Mouse (Mus musculus): ENCODE results near the gene Gars. TPM values are rescaled to one million over a fixed set of nuclear protein-coding genes. Genes with fewer than 3 reads are reported as not detected.

Gars gene
- polyA plus RNA-seq, 1 experiment from 2014 or later: 158 TPM

DNA sequence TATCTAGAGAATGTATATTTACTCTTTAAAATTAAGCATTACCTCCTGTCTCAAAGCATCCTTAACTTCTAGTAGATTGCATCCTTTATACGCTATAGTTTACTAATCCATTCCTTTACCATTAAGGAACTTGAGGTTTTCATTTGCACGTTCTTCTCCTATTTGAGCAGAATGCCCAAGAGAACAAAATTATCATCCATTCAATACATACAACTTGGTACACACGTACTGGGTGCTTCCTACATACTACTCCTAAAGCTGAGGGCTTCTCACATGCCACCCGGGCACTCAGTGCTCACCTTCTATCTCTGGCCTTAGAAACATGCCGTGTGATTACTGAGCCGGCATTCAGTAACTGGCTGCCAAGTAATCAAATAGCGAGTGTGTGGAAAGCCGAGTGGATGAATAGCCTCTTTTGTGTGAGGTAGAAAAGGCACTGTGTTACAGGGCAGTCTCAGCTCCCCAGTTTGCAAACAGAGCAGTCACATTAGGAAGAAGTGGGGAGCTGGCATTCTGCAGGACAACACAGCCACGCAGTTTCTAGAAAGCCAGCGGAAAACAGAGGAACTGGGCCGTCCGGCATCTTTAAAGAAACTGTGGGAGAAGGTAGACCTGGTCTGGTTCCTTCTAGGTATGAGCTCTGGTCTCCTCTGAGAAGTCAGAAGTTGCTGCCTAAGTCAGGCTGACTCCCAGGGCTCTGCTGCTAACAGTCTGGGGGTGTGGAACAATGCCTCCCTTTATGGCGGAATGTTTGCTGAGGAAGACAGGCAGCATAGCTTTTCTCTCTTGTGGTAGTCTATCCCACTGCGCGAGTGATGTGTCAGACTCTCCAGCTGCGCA, 28.2 kb upstream of the Gars start:
- Histone ChIP-seq H3K4me2 (peak overlapping the region; percentile 63), H3K4me3 (peak overlapping the region; percentile 32), H3K9me3 (no peaks in the 10 kb centered on the region), H3K4me1 (peaks cover 10% of the 10 kb centered on the region), H3K27ac (replicated peaks) (peak overlapping the region; percentile 68), H3K36me3 (no peaks in the 10 kb centered on the region), H3K9ac (peak overlapping the region; percentile 59), H3K27me3 (replicated peaks) (no peaks in the 10 kb centered on the region)
- 22% methylated on average over 16 of the region's 16 CpGs for WGBS
- no peak for ATAC-seq (ENCODE audit: extremely low read depth, insufficient number of reproducible peaks, low FRiP score, low TSS enrichment)

DNA sequence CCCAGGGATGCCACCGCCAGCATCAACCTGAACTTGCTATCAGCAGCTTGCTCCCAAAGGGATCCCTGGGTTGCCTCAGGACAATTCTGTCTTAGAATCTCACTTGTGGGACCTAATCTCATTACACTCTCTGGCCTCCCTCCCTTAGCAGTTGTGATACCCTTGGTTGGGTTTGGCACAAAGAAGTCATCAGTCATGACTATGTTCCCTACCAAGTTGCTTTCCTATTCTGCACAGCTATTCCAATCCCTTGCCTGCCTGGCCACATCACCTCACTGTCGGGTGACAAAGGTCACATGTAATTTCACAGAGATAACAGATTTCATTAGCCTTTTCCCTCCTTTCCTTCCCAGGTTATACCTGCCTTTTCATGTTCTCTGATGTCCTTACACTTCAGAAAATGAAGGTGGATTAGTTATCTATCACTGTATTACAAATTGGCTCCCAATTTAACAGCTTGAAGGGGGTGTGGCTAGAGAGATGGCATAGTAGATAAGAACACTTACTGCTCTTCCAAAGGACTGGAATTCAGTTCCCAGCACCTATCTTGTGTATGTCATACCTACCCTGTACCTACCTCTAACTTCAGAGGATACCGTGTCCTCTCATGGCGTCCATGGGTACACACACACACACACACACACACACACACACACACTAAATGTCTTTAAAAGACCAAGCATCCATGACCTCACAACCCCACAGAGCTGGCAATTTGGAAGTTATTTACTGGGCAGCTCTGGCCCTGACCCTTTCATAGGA, 27.3 kb upstream of the Gars start:
- Histone ChIP-seq H3K27ac (replicated peaks) (no peak overlapping the region), H3K9ac (no peak overlapping the region), H3K27me3 (replicated peaks) (no peaks in the 10 kb centered on the region), H3K9me3 (no peaks in the 10 kb centered on the region), H3K4me3 (no peak overlapping the region), H3K4me1 (peaks cover 10% of the 10 kb centered on the region), H3K36me3 (no peaks in the 10 kb centered on the region), H3K4me2 (peak overlapping the region; percentile 63)
- 59% methylated on average over 4 of the region's 4 CpGs for WGBS
- ATAC-seq (ENCODE audit: extremely low read depth, insufficient number of reproducible peaks, low FRiP score, low TSS enrichment): no peak

DNA sequence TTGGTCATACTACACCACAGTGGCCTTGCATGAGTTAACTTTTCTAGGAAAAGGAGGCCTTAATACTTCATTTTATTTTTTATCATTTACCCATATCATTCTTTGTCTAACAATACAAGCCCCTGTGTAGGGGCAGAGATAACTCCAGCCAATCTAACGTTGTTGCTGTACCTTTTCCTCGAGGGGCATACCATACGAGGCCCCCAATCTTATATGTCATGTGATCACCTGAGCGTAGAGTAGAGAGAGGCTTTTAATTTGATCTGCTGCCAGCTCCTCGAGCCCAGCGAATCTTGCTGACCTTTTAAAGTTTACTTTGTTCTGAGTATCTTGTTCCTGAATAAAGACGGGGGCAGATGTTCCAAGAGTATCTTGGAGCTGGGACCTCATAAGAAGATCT, 25.3 kb upstream of the Gars start:
- no peak overlapping the region for H3K4me3 ChIP-seq
- no peak overlapping the region for H3K4me2 ChIP-seq
- no peaks in the 10 kb centered on the region for H3K9me3 ChIP-seq
- WGBS: 66% methylated on average over 7 of the region's 7 CpGs
- ATAC-seq (ENCODE audit: extremely low read depth, insufficient number of reproducible peaks, low FRiP score, low TSS enrichment): no peak
- no peaks in the 10 kb centered on the region for H3K36me3 ChIP-seq
- H3K27me3 ChIP-seq (replicated peaks): no peaks in the 10 kb centered on the region
- no peak overlapping the region for H3K9ac ChIP-seq
- H3K4me1 ChIP-seq: peaks cover 23% of the 10 kb centered on the region
- H3K27ac ChIP-seq (replicated peaks): no peak overlapping the region

DNA sequence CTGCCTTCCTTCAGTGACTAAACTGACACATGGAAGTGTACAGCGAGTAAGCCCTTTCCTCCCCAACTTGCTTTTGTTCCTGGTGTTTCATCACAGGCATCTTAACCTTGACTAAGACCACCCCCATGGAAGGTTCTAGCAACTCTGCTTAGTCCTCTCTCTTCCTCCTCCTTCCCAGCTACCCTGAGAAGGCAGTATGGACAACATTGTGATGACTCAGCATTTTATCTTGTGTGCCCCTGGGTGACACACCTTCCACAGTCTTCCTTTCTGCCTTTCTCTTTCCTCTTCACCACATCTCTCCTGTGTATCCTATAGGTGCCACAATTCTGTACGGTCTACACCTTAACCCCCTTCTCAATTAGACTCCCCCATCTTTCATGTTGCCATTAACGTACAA, 23.6 kb upstream of the Gars start:
- Histone ChIP-seq H3K27me3 (replicated peaks) (peaks cover 8% of the 10 kb centered on the region; the same call in 1 of the 2 replicates), H3K9me3 (no peaks in the 10 kb centered on the region), H3K4me1 (peaks cover 23% of the 10 kb centered on the region), H3K27ac (replicated peaks) (no peak overlapping the region), H3K4me2 (no peak overlapping the region), H3K9ac (no peak overlapping the region), H3K4me3 (no peak overlapping the region), H3K36me3 (no peaks in the 10 kb centered on the region)
- WGBS: 85% methylated on average over 3 of the region's 3 CpGs
- ATAC-seq (ENCODE audit: extremely low read depth, insufficient number of reproducible peaks, low FRiP score, low TSS enrichment): no peak

DNA sequence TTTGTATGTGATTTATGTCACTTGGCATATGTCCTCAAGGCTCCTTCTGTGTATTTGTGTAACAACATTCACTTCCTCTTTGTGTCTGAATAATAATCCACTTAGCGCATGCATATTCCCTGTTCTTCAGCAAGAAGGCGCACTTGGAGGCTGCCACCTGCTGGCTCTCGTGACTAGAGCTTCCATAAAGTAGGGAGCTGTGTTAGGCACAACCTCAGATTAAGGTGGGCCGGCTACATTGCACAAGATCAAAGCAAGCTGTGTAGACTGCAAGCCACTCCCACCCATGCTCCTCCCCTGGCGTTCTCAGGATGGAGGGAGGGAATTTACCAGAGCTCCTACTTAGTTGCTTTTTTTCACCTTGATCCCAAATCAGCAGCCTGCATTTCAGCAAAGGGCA, 21.6 kb upstream of the Gars start:
- no peaks in the 10 kb centered on the region for H3K9me3 ChIP-seq
- H3K27ac ChIP-seq (replicated peaks): no peak overlapping the region
- peaks cover 13% of the 10 kb centered on the region for H3K4me1 ChIP-seq
- peaks cover 8% of the 10 kb centered on the region; the same call in 1 of the 2 replicates for H3K27me3 ChIP-seq (replicated peaks)
- 13% methylated on average over 5 of the region's 5 CpGs for WGBS
- H3K36me3 ChIP-seq: no peaks in the 10 kb centered on the region
- ATAC-seq (ENCODE audit: extremely low read depth, insufficient number of reproducible peaks, low FRiP score, low TSS enrichment): no peak
- H3K9ac ChIP-seq: peak overlapping the region; percentile 19; the same call in 1 of the 2 replicates
- H3K4me3 ChIP-seq: no peak overlapping the region
- H3K4me2 ChIP-seq: peak overlapping the region; percentile 55; the same call in 1 of the 2 replicates

DNA sequence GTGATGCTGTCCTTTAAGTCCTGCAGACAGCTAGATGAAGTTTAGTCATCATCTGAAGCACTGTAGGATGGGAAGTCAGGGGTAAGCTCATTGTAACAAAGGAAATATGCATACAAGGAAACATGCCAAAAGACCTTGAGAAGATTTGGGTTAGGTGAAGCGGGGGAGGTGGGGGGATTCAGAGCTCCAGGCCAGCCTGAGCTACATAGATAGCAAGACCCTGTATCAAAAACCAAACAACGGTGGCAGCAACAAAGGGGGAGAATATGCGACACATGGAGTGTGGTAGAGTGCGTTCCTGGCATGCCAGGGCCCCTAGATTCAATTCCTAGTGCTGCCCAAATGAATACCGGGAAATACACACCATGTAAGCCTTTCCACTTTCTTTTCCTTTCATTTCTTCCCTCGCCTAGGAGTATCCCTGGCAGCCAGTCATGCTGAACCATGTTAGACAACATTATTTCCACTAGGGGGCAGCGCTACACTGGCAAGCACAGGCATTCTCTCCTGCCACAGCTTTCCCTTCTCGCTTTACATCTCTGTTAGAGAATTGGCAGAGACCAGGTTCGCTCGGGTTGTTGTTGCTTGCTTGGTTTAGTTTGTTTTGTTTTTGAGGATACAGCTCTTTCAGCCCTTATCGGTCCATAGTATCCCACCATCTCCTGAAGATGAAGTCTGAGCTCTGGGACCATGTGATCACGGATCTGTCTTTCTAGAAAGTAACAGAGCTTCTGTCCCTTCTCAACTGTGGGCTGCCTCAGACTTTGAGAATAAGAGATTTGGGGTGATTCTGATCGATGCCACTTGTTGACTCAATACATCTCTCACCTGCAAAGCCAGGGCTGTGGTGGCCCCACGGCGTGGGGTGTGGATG, 20.9 kb upstream of the Gars start:
- no peak; the same call in 1 of the 2 replicates for ATAC-seq (ENCODE audit: extremely low read depth, insufficient number of reproducible peaks, low FRiP score, low TSS enrichment)
- Histone ChIP-seq H3K36me3 (no peaks in the 10 kb centered on the region), H3K4me1 (peaks cover 13% of the 10 kb centered on the region), H3K4me3 (peak overlapping the region; percentile 13; the same call in 1 of the 2 replicates), H3K27me3 (replicated peaks) (peaks cover 8% of the 10 kb centered on the region; the same call in 1 of the 2 replicates), H3K9me3 (no peaks in the 10 kb centered on the region), H3K27ac (replicated peaks) (no peak overlapping the region), H3K9ac (peak overlapping the region; percentile 19; the same call in 1 of the 2 replicates), H3K4me2 (peak overlapping the region; percentile 55)
- WGBS: 23% methylated on average over 15 of the region's 15 CpGs

DNA sequence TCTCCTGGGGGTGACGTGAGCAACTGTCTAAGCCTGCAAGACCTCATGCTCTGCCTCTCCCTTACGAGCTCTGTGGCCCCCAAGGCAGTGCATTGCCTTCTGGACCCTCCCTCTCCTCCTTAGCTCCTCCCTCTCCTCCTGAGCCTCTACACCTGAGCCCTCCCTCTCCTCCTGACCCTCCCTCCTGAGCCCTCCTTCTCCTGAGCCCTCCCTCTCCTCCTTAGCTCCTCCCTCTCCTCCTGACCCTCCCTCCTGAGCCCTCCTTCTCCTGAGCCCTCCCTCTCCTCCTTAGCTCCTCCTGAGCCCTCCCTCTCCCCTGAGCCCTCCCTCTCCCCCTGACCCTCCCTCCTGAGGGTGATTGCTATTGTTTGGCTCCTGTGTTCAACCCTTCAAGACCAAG, 19.4 kb upstream of the Gars start:
- Histone ChIP-seq H3K36me3 (no peaks in the 10 kb centered on the region), H3K27ac (replicated peaks) (no peak overlapping the region), H3K4me3 (no peak overlapping the region), H3K9ac (no peak overlapping the region), H3K27me3 (replicated peaks) (peaks cover 8% of the 10 kb centered on the region; the same call in 1 of the 2 replicates), H3K4me1 (peaks cover 13% of the 10 kb centered on the region), H3K4me2 (no peak overlapping the region), H3K9me3 (no peaks in the 10 kb centered on the region)
- 83% methylated on average over 2 of the region's 2 CpGs for WGBS
- no peak for ATAC-seq (ENCODE audit: extremely low read depth, insufficient number of reproducible peaks, low FRiP score, low TSS enrichment)

DNA sequence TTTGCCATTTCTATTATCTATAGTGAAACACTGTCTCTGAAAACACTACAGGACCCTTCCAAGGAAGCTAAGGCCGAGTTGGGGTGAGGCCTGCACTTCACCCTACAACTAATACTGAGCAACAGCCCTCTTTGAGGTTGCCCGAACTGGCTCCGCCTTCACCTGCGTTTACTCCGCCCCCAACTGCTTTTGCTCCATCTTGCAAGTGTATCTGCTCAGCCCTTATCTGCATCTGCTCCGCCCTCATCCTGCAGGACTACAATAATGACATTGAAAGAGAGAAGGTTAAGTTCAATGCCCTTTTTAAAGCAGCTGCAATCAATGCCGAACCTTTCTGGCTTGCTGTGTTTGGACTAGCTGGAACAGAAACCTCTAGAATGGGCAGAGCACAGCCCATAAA, 16.0 kb upstream of the Gars start:
- 79% methylated on average over 7 of the region's 7 CpGs for WGBS
- Histone ChIP-seq H3K4me1 (peaks cover 7% of the 10 kb centered on the region), H3K9me3 (no peaks in the 10 kb centered on the region), H3K9ac (no peak overlapping the region), H3K4me2 (no peak overlapping the region), H3K27ac (replicated peaks) (no peak overlapping the region), H3K27me3 (replicated peaks) (peaks cover 8% of the 10 kb centered on the region; the same call in 1 of the 2 replicates), H3K4me3 (no peak overlapping the region), H3K36me3 (no peaks in the 10 kb centered on the region)
- no peak for ATAC-seq (ENCODE audit: extremely low read depth, insufficient number of reproducible peaks, low FRiP score, low TSS enrichment)

DNA sequence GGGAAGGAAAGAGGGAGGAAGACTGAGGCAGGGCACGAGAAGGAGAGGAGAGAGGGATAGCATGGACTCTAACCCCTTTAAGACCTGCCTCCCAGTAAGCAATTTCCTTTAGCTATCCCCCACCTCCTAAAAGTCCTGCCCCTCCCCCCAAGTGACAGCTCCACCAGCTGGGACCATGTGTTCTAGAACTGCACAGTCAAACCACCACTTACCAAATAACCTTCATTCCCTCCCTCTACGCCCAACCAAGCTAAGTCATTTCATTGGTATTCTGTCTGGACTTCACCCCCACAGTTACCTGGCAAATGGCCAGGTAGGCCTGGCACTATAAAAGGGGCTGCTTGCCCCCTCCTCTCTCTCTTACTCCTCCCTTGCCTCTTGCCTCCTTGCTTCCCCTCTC, 10.2 kb upstream of the Gars start:
- Histone ChIP-seq H3K9ac (no peak overlapping the region), H3K4me2 (no peak overlapping the region), H3K4me1 (no peaks in the 10 kb centered on the region), H3K4me3 (no peak overlapping the region), H3K9me3 (no peaks in the 10 kb centered on the region), H3K27me3 (replicated peaks) (no peaks in the 10 kb centered on the region), H3K36me3 (no peaks in the 10 kb centered on the region), H3K27ac (replicated peaks) (no peak overlapping the region)
- WGBS: 68% methylated on average over 2 of the region's 2 CpGs
- ATAC-seq (ENCODE audit: extremely low read depth, insufficient number of reproducible peaks, low FRiP score, low TSS enrichment): no peak

DNA sequence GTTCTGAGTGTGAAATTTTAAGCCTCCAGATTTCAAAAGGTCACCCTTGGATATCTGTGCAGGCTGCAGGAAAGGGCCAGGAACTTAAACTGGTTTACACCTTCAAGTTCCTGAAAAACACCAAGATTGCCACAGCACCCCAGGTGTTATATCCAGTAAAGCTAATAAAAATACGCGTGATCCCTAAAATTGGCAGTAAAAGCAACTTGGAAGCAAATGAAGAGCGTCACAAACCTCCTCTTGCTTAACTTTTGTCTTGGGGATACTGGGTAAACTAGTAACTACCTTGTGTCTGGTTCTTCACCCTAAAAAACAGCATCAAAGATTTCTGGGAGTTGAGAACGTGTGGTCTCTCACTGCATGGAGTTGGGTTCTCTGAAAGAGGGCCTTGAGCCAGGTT, 1.1 kb upstream of the Gars start:
- no peaks in the 10 kb centered on the region for H3K9me3 ChIP-seq
- no peak overlapping the region for H3K4me2 ChIP-seq
- H3K36me3 ChIP-seq: no peaks in the 10 kb centered on the region
- no peak for ATAC-seq (ENCODE audit: extremely low read depth, insufficient number of reproducible peaks, low FRiP score, low TSS enrichment)
- H3K27me3 ChIP-seq (replicated peaks): no peaks in the 10 kb centered on the region
- 81% methylated on average over 4 of the region's 4 CpGs for WGBS
- peaks cover 22% of the 10 kb centered on the region for H3K4me1 ChIP-seq
- H3K4me3 ChIP-seq: no peak overlapping the region
- H3K27ac ChIP-seq (replicated peaks): no peak overlapping the region
- H3K9ac ChIP-seq: no peak overlapping the region
